Mouse (Mus musculus) frontal cortex, postnatal 14 days (tissue): ENCODE measurements around the gene Stk11.

Source experiments
- DNase-seq, 2 experiments: peaks; one replicate each; pipeline ENCODE4 v3.0.0; 2022; ENCODE audit warnings: low spot score in 2 of 2

Stk11 gene

GRCm38 (mm10) chr10:80144864-80145838, 29.5 kb downstream of the Stk11 start:
- peak in 1 of 2 experiments; percentile 69 for DNase-seq

DNA sequence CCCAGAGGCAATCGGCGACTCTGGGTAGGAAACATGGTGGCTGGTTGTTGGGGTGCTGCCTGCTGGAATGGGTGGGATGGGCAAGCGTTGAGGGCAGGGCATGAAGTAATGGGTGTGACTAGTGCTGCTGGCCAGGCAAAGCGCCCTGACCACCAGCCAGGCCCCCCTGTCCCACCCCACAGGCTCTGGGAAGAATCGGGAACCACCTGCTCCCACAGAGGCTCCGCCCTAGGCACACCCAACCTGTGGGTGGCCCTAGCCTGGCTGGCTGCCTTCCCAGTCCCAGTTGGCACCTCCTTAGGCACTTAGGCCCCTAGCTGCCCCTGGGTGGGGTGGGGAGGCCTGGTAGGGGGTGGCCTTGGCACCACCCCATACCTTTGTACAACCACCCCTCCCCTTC, 30.3 kb downstream of the Stk11 start:
- DNase-seq = no peak

DNA sequence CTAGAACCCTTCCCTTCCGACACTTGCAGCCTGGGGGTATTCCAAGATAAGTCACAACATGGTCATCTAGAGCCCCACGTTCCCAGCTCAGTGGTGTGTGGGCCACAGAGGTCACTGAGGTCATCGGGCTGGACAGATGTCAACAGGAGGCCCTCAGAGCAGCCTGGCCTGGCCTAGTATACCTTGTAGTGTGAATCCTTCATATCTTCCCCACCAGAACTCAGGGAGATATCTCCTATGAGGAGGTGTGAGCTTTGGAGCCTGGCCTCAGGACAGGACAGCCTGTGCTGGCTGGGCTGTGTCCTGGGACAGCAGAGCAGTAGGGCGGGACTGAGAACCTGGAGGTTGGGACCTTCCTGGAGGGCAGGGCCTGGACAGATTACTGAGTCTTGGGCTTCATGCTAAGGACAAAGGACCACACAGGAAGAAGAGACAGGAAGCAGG, 31.0 kb downstream of the Stk11 start:
- no peak for DNase-seq

- no peak for DNase-seq
These were observed 31.6 kb downstream of the Stk11 start for GRCm38 (mm10) chr10:80147146-80147718.

DNA sequence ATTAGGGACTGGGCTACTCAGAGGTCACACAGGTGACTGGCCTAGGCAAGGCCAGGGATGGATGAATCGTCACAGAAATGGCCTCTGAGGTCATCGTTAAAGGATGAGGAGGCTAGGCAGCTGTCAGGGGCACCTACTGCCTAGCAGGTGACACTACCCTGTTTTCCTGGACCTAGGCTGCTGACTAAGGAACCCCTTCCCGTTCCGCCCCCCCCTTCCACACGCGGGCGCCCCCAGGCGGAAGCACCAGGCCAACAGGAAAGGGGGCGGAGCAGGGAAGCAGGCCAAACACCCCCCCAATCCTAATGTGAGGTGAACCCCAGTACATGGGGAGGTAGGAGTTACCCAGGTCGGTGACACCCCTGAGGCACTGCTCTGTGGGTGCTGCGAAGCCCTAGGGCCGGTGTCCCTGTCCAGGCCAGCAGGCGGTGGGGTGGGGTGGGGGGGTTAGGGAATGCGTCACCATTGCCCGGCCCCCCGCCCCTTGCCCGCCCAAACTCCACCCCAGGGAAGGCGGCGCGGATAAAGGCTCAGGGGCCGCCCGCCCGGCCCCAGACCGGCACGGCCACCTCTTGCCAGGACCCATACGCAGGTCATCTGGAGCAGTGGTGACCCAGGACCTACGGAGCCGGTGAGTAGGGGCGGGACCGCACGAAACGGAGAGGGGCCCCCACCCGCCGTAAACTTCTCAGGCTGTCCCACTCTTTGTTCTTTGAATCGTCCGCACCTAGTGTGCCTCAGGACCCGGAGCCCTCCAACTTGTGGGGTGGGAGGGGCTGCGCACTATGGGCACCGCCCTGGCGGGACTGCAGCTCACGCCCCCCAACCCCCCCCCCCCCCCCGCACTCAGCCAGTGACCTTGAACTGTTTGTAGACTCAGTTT, 32.4 kb downstream of the Stk11 start, which contains the start of gene Midn:
Gene Midn (plus strand): TSS at position 554 of the 883 bp plus-strand sequence.
- DNase-seq = peak in 1 of 2 experiments; percentile 70

- DNase-seq = peak; percentile 90
These were observed 33.1 kb downstream of the Stk11 start for GRCm38 (mm10) chr10:80148610-80149290.

DNA sequence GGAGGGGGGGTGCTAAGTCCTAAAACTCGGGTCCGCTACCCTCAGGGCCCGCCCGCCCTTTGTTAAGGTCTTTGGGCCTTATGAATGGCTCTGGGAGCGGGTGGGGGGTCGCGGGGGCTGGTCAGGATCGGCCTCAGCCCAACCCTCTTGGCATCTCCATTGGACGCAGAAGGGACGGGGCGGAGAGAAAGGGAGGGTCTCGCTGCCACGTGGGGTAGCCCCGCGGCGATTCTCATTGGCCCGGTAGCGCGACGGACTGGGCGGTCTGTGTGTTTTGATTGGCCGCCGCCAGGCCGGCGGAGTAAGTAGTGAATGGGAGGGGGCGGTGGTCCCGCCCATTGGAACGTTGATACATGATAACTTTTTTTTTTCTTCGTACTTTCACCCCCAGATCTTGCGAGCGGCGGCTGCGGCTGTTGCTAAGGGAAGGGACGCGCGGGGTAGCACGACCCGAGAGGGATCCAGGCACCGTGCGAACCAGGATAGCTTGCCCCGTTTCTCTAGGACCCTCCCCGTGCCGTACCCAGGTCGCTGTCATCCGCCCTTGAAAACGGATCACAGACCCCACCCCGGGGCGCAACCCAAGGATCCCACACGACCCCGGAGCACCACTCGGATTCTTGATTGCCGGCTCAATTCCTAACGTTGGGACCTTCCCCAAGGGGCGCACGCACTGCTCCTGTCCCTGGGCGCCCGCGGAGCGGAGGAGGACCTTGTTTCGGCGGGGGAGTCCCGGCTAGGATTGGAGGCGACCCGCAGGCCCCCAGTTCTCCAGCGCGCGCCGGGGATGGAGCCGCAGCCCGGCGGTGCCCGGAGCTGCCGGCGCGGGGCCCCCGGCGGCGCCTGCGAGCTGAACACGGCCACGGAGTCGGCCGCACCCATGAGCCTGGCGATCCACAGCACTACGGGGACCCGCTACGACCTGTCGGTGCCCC, 34.0 kb downstream of the Stk11 start:
- DNase-seq = peak; percentile 98

DNA sequence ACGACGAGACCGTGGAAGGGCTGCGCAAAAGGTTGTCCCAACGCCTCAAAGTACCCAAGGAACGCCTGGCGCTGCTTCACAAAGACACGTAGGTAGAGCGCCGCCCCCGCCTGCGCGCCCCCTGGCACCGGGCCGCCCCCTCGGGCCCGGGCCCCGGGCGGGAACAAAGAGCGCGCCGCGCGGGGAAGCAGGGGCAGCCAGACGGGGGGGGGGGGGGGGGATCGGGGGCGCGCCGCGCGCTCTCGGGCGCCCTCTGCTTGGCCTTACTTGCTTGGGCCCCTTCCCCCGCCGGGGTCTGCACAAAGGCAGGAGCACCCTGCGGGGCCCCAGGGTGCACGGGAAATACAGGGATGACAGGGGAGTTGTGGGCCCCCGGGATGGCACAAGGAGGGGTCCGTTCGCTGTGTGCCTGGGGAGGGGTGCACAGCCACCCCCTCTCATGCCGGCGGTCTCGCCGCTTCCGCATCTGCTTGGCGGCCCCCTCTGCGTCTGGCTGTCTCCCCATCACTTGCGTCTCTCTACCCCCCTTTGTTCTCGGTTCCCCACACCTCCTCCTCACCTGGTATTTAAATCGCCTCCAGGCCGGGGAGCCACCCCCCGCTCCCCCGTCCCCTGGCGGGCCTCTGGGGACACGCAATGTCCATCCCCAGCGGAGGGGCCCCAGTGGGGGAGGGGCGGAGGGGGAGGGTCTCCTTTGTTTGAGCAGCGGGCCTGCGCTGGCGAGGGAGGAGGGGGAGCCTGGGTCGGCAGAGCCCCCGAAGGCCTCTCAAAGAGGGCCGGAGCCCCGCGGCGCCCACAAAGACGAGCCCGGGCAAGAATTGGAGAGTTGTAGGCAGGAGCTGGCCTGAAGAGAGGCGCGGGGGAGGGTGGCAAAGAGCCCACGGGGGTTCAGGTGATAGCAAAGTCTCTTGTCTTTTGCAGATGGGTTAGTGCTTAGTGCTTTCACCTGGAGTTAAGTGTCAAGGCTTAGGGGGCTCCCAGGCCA, 34.9 kb downstream of the Stk11 start:
- DNase-seq = no peak

DNA sequence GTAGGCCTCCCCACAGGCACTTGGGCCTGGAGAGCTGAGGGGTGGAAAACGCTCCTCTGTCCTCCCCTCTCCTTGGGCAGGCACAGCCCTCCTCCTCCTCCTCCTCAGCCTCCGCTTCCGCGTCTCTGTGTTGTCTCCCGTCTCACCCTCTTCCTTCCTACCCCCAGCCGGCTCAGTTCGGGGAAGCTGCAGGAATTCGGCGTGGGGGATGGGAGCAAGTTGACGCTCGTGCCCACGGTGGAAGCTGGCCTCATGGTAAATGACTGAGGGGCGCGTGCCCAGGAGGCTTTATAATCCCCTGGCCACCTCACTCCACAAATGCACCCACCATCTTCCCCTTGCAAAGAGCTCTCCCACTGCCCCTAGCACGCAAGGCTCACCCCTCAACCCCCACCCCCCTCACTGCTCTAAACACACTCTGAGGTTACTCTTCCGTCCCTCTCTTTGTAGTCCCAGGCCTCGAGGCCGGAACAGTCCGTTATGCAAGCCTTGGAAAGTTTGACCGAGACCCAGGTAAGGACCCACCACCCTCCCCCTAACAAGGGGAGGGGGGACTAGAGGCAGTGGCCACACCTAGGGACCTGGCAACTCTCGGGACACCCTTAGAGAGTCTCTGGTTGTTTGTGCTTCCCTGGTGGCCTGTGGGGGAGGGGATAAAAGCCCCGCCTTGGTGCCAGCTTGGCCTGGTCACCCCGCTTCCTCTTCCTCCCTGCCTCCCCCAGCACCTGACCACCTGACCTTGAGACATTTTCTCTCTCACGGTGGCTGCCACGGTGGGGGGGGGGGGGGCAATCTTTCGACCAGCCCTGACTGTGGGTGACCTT, 35.8 kb downstream of the Stk11 start:
- no peak for DNase-seq

DNA sequence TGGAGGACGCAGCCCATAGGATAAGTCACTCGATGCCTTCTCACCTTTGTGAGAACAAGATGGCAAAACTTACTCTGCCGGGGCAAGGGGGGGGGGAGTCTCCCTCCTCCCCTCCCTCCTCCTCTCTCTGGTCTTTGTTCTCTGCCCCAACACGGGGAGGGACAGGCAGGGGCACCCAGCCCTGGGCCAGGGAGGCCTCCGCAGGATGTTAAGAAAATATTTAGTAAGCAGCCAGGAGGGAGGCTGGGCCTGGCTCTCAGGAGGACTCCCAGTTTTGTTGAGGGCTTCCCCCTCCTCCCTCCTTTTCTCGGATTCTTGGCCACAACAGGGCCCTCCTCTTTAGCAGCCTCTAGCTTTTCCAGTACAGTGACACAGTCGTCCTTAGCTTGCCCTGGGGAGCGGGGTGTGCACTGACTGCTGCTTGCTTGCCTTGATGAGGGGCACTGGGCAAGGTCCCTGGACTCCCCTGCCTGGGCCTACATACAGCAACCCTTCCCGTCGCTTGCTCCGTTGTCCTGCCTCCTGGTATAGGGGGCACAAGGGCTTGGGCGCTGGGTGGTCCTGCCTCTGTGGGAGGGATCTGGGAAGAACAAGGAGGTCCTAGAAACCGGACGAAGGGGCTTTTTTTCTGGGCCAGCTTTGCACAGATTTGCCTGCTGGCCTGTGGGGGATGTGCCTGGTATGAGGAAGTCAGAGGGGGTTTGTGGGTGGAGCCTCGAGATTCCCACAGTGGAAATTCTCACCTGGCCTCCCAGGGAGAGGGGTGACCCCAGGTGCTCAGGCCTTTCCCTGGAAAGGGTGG, 36.7 kb downstream of the Stk11 start:
- no peak for DNase-seq

DNA sequence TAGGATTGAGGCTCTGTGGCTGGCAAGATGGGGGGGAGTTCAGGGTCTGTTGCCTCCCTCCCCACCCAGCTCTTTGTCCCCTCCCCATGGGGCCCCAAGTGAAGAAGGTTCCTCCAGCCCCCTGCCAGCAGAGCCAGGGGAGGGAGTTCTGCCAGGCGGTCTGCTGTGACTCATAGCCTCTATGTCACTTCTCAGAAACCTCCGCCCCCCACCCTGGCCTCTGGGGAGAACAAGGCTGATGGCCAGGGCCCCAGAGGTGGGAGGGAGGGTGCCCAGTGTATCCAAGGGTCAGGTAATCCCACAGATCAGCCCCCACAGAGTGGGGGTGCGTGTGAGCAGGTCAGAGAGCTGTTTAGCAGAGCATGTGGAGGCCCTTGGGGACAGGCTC, 37.3 kb downstream of the Stk11 start:
- peak in 1 of 2 experiments; percentile 13 for DNase-seq

DNA sequence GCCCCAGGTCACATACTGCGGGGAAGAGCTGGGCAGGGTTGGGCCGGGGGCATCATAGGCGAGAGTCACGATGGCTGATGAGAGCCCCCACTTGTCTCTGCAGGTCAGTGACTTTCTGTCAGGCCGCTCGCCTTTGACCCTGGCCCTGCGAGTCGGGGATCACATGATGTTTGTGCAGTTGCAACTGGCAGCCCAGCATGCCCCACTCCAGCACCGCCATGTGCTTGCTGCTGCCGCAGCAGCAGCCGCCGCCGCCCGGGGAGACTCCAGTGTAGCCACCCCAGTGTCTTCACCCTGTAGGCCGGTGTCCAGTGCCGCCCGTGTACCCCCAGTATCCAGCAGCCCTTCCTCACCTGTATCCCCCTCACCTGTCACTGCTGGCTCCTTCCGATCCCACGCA, 38.1 kb downstream of the Stk11 start:
- DNase-seq = peak in 1 of 2 experiments; percentile 5

DNA sequence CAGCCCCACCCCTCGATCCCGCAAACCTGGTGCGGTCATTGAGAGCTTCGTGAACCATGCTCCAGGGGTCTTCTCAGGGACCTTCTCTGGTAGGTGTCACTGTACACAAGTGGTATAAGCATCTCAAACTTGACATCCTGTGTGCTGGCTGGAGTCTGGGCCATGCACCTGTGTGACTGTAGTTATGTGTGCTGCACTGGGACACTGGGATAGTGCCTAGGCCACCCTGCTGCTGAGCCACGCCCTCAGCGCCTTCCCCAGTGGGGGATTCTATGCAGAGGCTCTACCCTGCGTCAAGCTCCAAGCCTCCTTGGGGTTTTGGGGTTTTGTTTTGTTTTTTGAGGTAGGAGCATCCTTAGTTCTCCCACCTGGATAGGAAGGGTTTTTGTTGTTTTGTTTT, 38.8 kb downstream of the Stk11 start:
- no peak for DNase-seq

DNA sequence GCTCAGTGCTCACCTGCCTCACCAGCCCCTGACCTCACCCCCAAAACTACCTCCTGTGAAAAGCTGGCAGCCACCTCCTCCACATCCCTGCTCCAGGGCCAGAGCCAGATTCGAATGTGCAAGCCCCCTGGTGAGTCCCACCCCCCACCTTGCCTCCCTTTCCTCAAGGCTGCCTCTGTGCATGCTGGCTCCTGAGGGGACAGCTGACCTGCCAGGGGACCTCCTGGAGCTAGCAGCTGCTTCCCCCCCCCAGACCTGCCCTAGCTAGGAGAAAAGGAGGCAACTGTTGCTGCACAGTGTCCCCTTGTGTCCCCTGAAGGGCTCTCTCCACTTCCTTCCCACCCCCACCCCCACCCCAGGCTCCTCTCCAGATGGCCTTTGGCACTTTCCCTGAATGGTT, 39.7 kb downstream of the Stk11 start:
- DNase-seq = peak in 1 of 2 experiments; percentile 10

GRCm38 (mm10) chr10:80156002-80156751, 40.6 kb downstream of the Stk11 start:
- DNase-seq = peak in 1 of 2 experiments; percentile 15

- DNase-seq = no peak
These were observed 41.1 kb downstream of the Stk11 start for GRCm38 (mm10) chr10:80156752-80157053.
